Mouse (Mus musculus): ENCODE results near the gene Fam83g. TPM values are rescaled to one million over a fixed set of nuclear protein-coding genes. Genes with fewer than 3 reads are reported as not detected.

Gene Fam83g
- polyA plus RNA-seq, 1 experiment from 2014 or later: 0.76 TPM

- 88% methylated on average over 1 of the region's 1 CpGs for WGBS
Measured at GRCm38 (mm10) chr11:61740500-61740899, 56.6 kb downstream of the Fam83g start.

GRCm38 (mm10) chr11:61743768-61744167 lies 59.9 kb downstream of the Fam83g start:
- DNase-seq (ENCODE audit: low spot score): no peak
- Histone ChIP-seq H3K27ac (replicated peaks; ENCODE audit: low read depth, low read length) (no peak overlapping the region), H3K36me3 (replicated peaks; ENCODE audit: control insufficient read depth, insufficient read depth, low read depth, low read length) (peaks cover 7% of the 10 kb centered on the region), H3K4me1 (ENCODE audit: control insufficient read depth, insufficient read depth, low read length) (no peaks in the 10 kb centered on the region), H3K9ac (replicated peaks; ENCODE audit: low read length) (no peak overlapping the region), H3K4me2 (ENCODE audit: low read depth, low read length) (no peak overlapping the region), H3K27me3 (ENCODE audit: control insufficient read depth, insufficient read depth, low read length) (no peaks in the 10 kb centered on the region), H3K9me3 (replicated peaks; ENCODE audit: control insufficient read depth, low read length) (no peaks in the 10 kb centered on the region), H3K4me3 (ENCODE audit: low read depth, low read length) (no peak overlapping the region)
- no peak for ATAC-seq (replicated peaks; ENCODE audit: insufficient number of reproducible peaks, low FRiP score, low TSS enrichment, low read depth)
- 79% methylated on average over 3 of the region's 3 CpGs for WGBS

More at GRCm38 (mm10) chr11:61740500-61740899, 56.6 kb downstream of the Fam83g start:
- Histone ChIP-seq H3K4me3 (ENCODE audit: low read depth, low read length) (no peak overlapping the region), H3K9me3 (replicated peaks; ENCODE audit: control insufficient read depth, low read length) (no peaks in the 10 kb centered on the region), H3K36me3 (replicated peaks; ENCODE audit: control insufficient read depth, insufficient read depth, low read depth, low read length) (peaks cover 10% of the 10 kb centered on the region; the same call in 1 of the 2 replicates), H3K4me1 (ENCODE audit: control insufficient read depth, insufficient read depth, low read length) (no peaks in the 10 kb centered on the region), H3K27ac (replicated peaks; ENCODE audit: low read depth, low read length) (no peak overlapping the region), H3K4me2 (ENCODE audit: low read depth, low read length) (no peak overlapping the region), H3K27me3 (ENCODE audit: control insufficient read depth, insufficient read depth, low read length) (no peaks in the 10 kb centered on the region), H3K9ac (replicated peaks; ENCODE audit: low read length) (no peak overlapping the region)
- DNase-seq (ENCODE audit: low spot score): no peak
- ATAC-seq (replicated peaks; ENCODE audit: insufficient number of reproducible peaks, low FRiP score, low TSS enrichment, low read depth): no peak

- no peak overlapping the region for H3K9ac ChIP-seq (replicated peaks; ENCODE audit: low read length)
- WGBS: 58% methylated on average over 3 of the region's 3 CpGs
- H3K27me3 ChIP-seq (ENCODE audit: control insufficient read depth, insufficient read depth, low read length): no peaks in the 10 kb centered on the region
- no peak overlapping the region for H3K4me2 ChIP-seq (ENCODE audit: low read depth, low read length)
- peaks cover 4% of the 10 kb centered on the region for H3K36me3 ChIP-seq (replicated peaks; ENCODE audit: control insufficient read depth, insufficient read depth, low read depth, low read length)
- DNase-seq (ENCODE audit: low spot score): peak; percentile 21
- no peak overlapping the region for H3K4me3 ChIP-seq (ENCODE audit: low read depth, low read length)
- no peak for ATAC-seq (replicated peaks; ENCODE audit: insufficient number of reproducible peaks, low FRiP score, low TSS enrichment, low read depth)
- H3K27ac ChIP-seq (replicated peaks; ENCODE audit: low read depth, low read length): no peak overlapping the region
- no peaks in the 10 kb centered on the region for H3K4me1 ChIP-seq (ENCODE audit: control insufficient read depth, insufficient read depth, low read length)
- no peaks in the 10 kb centered on the region for H3K9me3 ChIP-seq (replicated peaks; ENCODE audit: control insufficient read depth, low read length)
Measured at GRCm38 (mm10) chr11:61744460-61744859, 60.6 kb downstream of the Fam83g start.

- 93% methylated on average over 9 of the region's 9 CpGs for WGBS
- Histone ChIP-seq H3K4me1 (ENCODE audit: control insufficient read depth, insufficient read depth, low read length) (no peaks in the 10 kb centered on the region), H3K36me3 (replicated peaks; ENCODE audit: control insufficient read depth, insufficient read depth, low read depth, low read length) (peaks cover 4% of the 10 kb centered on the region), H3K27ac (replicated peaks; ENCODE audit: low read depth, low read length) (no peak overlapping the region), H3K4me3 (ENCODE audit: low read depth, low read length) (no peak overlapping the region), H3K9me3 (replicated peaks; ENCODE audit: control insufficient read depth, low read length) (no peaks in the 10 kb centered on the region), H3K4me2 (ENCODE audit: low read depth, low read length) (no peak overlapping the region), H3K9ac (replicated peaks; ENCODE audit: low read length) (no peak overlapping the region), H3K27me3 (ENCODE audit: control insufficient read depth, insufficient read depth, low read length) (no peaks in the 10 kb centered on the region)
- DNase-seq (ENCODE audit: low spot score) (no peak), ATAC-seq (replicated peaks; ENCODE audit: insufficient number of reproducible peaks, low FRiP score, low TSS enrichment, low read depth) (no peak)
Measured at GRCm38 (mm10) chr11:61745781-61746180, 61.9 kb downstream of the Fam83g start.

- Histone ChIP-seq H3K27me3 (ENCODE audit: control insufficient read depth, insufficient read depth, low read length) (no peaks in the 10 kb centered on the region), H3K4me3 (ENCODE audit: low read depth, low read length) (no peak overlapping the region), H3K27ac (replicated peaks; ENCODE audit: low read depth, low read length) (no peak overlapping the region), H3K4me2 (ENCODE audit: low read depth, low read length) (no peak overlapping the region), H3K9ac (replicated peaks; ENCODE audit: low read length) (no peak overlapping the region), H3K4me1 (ENCODE audit: control insufficient read depth, insufficient read depth, low read length) (no peaks in the 10 kb centered on the region), H3K36me3 (replicated peaks; ENCODE audit: control insufficient read depth, insufficient read depth, low read depth, low read length) (no peaks in the 10 kb centered on the region; the same call in none of the 2 replicates), H3K9me3 (replicated peaks; ENCODE audit: control insufficient read depth, low read length) (no peaks in the 10 kb centered on the region)
- WGBS: 78% methylated on average over 3 of the region's 3 CpGs
- DNase-seq (ENCODE audit: low spot score) (no peak), ATAC-seq (replicated peaks; ENCODE audit: insufficient number of reproducible peaks, low FRiP score, low TSS enrichment, low read depth) (no peak)
Measured at GRCm38 (mm10) chr11:61747161-61747560, 63.3 kb downstream of the Fam83g start.

- Histone ChIP-seq H3K36me3 (replicated peaks; ENCODE audit: control insufficient read depth, insufficient read depth, low read depth, low read length) (peaks cover 2% of the 10 kb centered on the region), H3K27me3 (ENCODE audit: control insufficient read depth, insufficient read depth, low read length) (no peaks in the 10 kb centered on the region), H3K9me3 (replicated peaks; ENCODE audit: control insufficient read depth, low read length) (no peaks in the 10 kb centered on the region), H3K9ac (replicated peaks; ENCODE audit: low read length) (no peak overlapping the region), H3K27ac (replicated peaks; ENCODE audit: low read depth, low read length) (no peak overlapping the region), H3K4me2 (ENCODE audit: low read depth, low read length) (no peak overlapping the region), H3K4me1 (ENCODE audit: control insufficient read depth, insufficient read depth, low read length) (no peaks in the 10 kb centered on the region), H3K4me3 (ENCODE audit: low read depth, low read length) (no peak overlapping the region)
- 82% methylated on average over 5 of the region's 5 CpGs for WGBS
- DNase-seq (ENCODE audit: low spot score) (peak; percentile 20), ATAC-seq (replicated peaks; ENCODE audit: insufficient number of reproducible peaks, low FRiP score, low TSS enrichment, low read depth) (no peak)
Measured at GRCm38 (mm10) chr11:61751612-61752011, 67.7 kb downstream of the Fam83g start.

- no peak overlapping the region for H3K27ac ChIP-seq (replicated peaks; ENCODE audit: low read depth, low read length)
- H3K9ac ChIP-seq (replicated peaks; ENCODE audit: low read length): no peak overlapping the region
- ATAC-seq (replicated peaks; ENCODE audit: insufficient number of reproducible peaks, low FRiP score, low TSS enrichment, low read depth) (no peak), DNase-seq (ENCODE audit: low spot score) (no peak)
- no peaks in the 10 kb centered on the region for H3K9me3 ChIP-seq (replicated peaks; ENCODE audit: control insufficient read depth, low read length)
- H3K4me1 ChIP-seq (ENCODE audit: control insufficient read depth, insufficient read depth, low read length): no peaks in the 10 kb centered on the region
- no peak overlapping the region for H3K4me3 ChIP-seq (ENCODE audit: low read depth, low read length)
- H3K27me3 ChIP-seq (ENCODE audit: control insufficient read depth, insufficient read depth, low read length): no peaks in the 10 kb centered on the region
- no peak overlapping the region for H3K4me2 ChIP-seq (ENCODE audit: low read depth, low read length)
- 0 out of 2 replicates have a peak, but pooled peaks cover 2% of the 10 kb centered on the region for H3K36me3 ChIP-seq (replicated peaks; ENCODE audit: control insufficient read depth, insufficient read depth, low read depth, low read length)
- 82% methylated on average over 2 of the region's 2 CpGs for WGBS
Measured at GRCm38 (mm10) chr11:61757151-61757550, 73.3 kb downstream of the Fam83g start.
